Mouse (Mus musculus): ENCODE measurements around the gene Chaf1a.
"Not testable (repeated sequence)": the region's sequence is repeated elsewhere in the genome, so short reads cannot be mapped to it uniquely, and the experiment has no call there.

The Chaf1a gene

GRCm38 (mm10) chr17:56106436-56106835 is 66.2 kb downstream of the Chaf1a start:
- not testable (repeated sequence) for H3K27me3 ChIP-seq (ENCODE audit: control insufficient read depth, insufficient read depth, low read length, poor library complexity, severe bottlenecking); H3K36me3 ChIP-seq (ENCODE audit: control insufficient read depth, insufficient read depth, low read length, poor library complexity, severe bottlenecking); DNase-seq (ENCODE audit: low read depth, low spot score)

DNA sequence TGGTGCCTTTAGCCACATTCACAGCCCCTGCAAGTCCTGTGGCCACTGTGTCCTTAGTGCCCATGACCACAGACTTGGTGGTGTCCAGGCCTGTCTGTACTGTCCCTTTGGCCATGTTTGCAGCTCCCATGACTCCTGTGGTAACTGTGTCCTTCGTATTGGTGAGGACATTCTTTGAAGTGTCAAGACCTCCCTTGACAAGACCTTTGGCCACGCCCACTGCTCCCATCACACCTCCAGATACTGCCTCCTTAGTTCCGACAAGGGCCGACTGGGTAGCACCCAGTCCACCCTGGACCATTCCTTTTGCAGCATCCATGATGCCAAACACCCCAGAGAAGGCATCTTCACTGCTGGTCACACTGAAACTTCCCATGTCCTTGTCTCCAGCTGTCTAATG is 66.7 kb downstream of the Chaf1a start:
- no peaks in the 10 kb centered on the region for H3K27me3 ChIP-seq (ENCODE audit: control insufficient read depth, insufficient read depth, low read length, poor library complexity, severe bottlenecking)
- H3K36me3 ChIP-seq (ENCODE audit: control insufficient read depth, insufficient read depth, low read length, poor library complexity, severe bottlenecking), result no peaks in the 10 kb centered on the region
- no peak for DNase-seq (ENCODE audit: low read depth, low spot score)

- Histone ChIP-seq H3K27me3 (ENCODE audit: control insufficient read depth, insufficient read depth, low read length, poor library complexity, severe bottlenecking) (no peaks in the 10 kb centered on the region), H3K36me3 (ENCODE audit: control insufficient read depth, insufficient read depth, low read length, poor library complexity, severe bottlenecking) (no peaks in the 10 kb centered on the region)
- DNase-seq (ENCODE audit: low read depth, low spot score), result no peak
These were observed 67.5 kb downstream of the Chaf1a start for GRCm38 (mm10) chr17:56107736-56108135.

- Histone ChIP-seq H3K36me3 (ENCODE audit: control insufficient read depth, insufficient read depth, low read length, poor library complexity, severe bottlenecking) (no peaks in the 10 kb centered on the region), H3K27me3 (ENCODE audit: control insufficient read depth, insufficient read depth, low read length, poor library complexity, severe bottlenecking) (no peaks in the 10 kb centered on the region)
- no peak for DNase-seq (ENCODE audit: low read depth, low spot score)
These were observed 68.2 kb downstream of the Chaf1a start for GRCm38 (mm10) chr17:56108334-56109044.

GRCm38 (mm10) chr17:56109219-56110051 is 69.2 kb downstream of the Chaf1a start, which contains the start of gene Plin4:
Gene Plin4 (minus strand): TSS chr17:56109803.
- DNase-seq (ENCODE audit: low read depth, low spot score), result no peak
- Histone ChIP-seq H3K27me3 (ENCODE audit: control insufficient read depth, insufficient read depth, low read length, poor library complexity, severe bottlenecking) (no peaks in the 10 kb centered on the region), H3K36me3 (ENCODE audit: control insufficient read depth, insufficient read depth, low read length, poor library complexity, severe bottlenecking) (no peaks in the 10 kb centered on the region)

DNA sequence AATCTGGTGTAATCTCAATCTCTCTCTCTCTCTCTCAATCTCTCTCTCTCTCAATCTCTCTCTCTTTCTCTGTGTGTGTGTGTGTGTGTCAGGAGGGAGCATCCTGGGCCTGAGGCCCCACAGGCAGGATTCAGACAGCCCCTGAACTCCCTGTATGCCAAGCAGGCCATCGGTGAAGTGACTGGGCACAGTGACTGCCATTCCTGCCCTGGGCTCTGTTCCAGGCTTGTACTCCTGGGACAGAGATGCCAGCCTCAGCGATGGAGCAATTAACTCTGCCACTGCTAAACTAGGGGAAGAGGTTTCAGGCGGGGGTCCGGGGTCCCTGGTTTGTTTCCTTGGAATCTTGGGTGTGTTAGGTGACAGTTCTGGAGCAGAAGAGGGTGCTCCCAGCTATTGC is 70.3 kb downstream of the Chaf1a start:
- Histone ChIP-seq H3K27me3 (ENCODE audit: control insufficient read depth, insufficient read depth, low read length, poor library complexity, severe bottlenecking) (no peaks in the 10 kb centered on the region), H3K36me3 (ENCODE audit: control insufficient read depth, insufficient read depth, low read length, poor library complexity, severe bottlenecking) (no peaks in the 10 kb centered on the region)
- no peak for DNase-seq (ENCODE audit: low read depth, low spot score)

- no peak for DNase-seq (ENCODE audit: low read depth, low spot score)
- H3K27me3 ChIP-seq (ENCODE audit: control insufficient read depth, insufficient read depth, low read length, poor library complexity, severe bottlenecking), result no peaks in the 10 kb centered on the region
- H3K36me3 ChIP-seq (ENCODE audit: control insufficient read depth, insufficient read depth, low read length, poor library complexity, severe bottlenecking), result no peaks in the 10 kb centered on the region
These were observed 70.8 kb downstream of the Chaf1a start for GRCm38 (mm10) chr17:56111021-56111420.

- no peaks in the 10 kb centered on the region for H3K27me3 ChIP-seq (ENCODE audit: control insufficient read depth, insufficient read depth, low read length, poor library complexity, severe bottlenecking)
- DNase-seq (ENCODE audit: low read depth, low spot score), result peak; percentile 84
- H3K36me3 ChIP-seq (ENCODE audit: control insufficient read depth, insufficient read depth, low read length, poor library complexity, severe bottlenecking), result no peaks in the 10 kb centered on the region
These were observed 71.6 kb downstream of the Chaf1a start for GRCm38 (mm10) chr17:56111864-56112263.

GRCm38 (mm10) chr17:56112743-56113142 is 72.5 kb downstream of the Chaf1a start:
- no peak for DNase-seq (ENCODE audit: low read depth, low spot score)
- Histone ChIP-seq H3K36me3 (ENCODE audit: control insufficient read depth, insufficient read depth, low read length, poor library complexity, severe bottlenecking) (no peaks in the 10 kb centered on the region), H3K27me3 (ENCODE audit: control insufficient read depth, insufficient read depth, low read length, poor library complexity, severe bottlenecking) (no peaks in the 10 kb centered on the region)

DNA sequence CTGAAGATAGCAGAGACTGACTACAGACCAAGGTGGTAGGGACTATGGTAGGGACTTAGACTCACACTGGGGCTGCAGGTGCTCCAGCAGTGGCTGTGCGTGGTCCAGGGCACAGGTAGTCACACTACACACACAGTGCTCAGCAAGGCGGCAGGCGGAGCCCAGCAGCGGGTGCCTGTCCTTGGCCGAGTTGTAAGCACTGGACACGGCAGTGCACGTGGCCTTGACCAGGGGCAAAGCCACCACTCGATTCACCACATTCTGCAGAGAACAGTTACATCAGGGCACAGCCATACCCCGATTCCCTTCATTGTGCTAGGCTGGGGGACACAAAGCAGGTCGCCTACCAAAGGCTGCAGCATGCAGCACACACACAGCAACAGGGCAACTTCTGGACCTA is 76.0 kb downstream of the Chaf1a start:
- no peaks in the 10 kb centered on the region for H3K36me3 ChIP-seq (ENCODE audit: control insufficient read depth, insufficient read depth, low read length, poor library complexity, severe bottlenecking)
- no peak for DNase-seq (ENCODE audit: low read depth, low spot score)
- H3K27me3 ChIP-seq (ENCODE audit: control insufficient read depth, insufficient read depth, low read length, poor library complexity, severe bottlenecking), result no peaks in the 10 kb centered on the region

- no peaks in the 10 kb centered on the region for H3K36me3 ChIP-seq (ENCODE audit: control insufficient read depth, insufficient read depth, low read length, poor library complexity, severe bottlenecking)
- H3K27me3 ChIP-seq (ENCODE audit: control insufficient read depth, insufficient read depth, low read length, poor library complexity, severe bottlenecking), result no peaks in the 10 kb centered on the region
- DNase-seq (ENCODE audit: low read depth, low spot score), result no peak
These were observed 77.0 kb downstream of the Chaf1a start, which contains the start of gene Plin5 for GRCm38 (mm10) chr17:56117251-56117710. Gene Plin5 (minus strand): TSS chr17:56117596.

GRCm38 (mm10) chr17:56119431-56119830 is 79.2 kb downstream of the Chaf1a start:
- Histone ChIP-seq H3K36me3 (ENCODE audit: control insufficient read depth, insufficient read depth, low read length, poor library complexity, severe bottlenecking) (no peaks in the 10 kb centered on the region), H3K27me3 (ENCODE audit: control insufficient read depth, insufficient read depth, low read length, poor library complexity, severe bottlenecking) (no peaks in the 10 kb centered on the region)
- no peak for DNase-seq (ENCODE audit: low read depth, low spot score)

DNA sequence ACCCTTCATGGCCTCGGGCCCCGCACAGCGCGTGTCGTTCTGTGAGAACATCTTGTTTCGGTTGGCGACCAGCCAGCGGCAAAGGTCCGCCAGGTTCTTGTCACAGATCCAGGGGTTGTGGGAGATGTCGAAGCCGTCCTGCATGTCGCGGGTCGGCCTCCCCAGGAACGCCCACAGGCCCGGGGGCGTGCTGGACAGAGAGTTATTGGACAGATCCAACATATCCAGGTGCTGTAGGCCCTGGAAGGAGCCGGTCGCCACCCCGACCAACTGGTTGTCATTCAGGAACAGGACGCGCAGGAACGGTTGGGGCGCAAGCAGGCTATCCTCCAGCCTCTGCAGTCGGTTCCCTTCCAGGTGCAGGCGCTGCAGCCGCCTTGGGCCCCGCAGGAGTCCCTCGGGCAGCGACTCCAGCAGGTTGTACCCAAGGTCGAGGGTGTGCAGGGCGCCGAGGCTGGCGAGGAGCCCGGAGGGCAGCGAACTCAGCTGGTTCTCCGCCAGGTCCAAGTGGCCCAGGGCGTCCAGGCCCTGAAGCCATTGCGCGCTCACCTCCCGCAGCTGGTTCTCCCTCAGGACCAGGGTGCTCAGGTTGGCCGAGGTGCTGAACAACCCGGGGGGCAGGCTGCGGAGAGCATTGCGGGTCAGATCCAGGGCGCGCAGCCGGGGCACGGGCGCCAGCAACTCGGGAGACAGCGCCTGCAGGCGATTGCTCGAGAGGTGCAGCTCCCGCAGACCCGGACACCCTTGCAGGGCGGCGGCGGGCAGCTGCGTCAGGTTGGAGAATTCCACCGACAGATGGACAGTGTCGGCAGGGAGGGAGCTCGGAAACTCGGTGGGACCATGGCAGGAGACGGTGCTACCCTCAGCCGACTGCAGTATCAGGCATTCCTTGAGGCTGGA is 80.0 kb downstream of the Chaf1a start:
- Histone ChIP-seq H3K27me3 (ENCODE audit: control insufficient read depth, insufficient read depth, low read length, poor library complexity, severe bottlenecking) (no peaks in the 10 kb centered on the region), H3K36me3 (ENCODE audit: control insufficient read depth, insufficient read depth, low read length, poor library complexity, severe bottlenecking) (no peaks in the 10 kb centered on the region)
- no peak for DNase-seq (ENCODE audit: low read depth, low spot score)

DNA sequence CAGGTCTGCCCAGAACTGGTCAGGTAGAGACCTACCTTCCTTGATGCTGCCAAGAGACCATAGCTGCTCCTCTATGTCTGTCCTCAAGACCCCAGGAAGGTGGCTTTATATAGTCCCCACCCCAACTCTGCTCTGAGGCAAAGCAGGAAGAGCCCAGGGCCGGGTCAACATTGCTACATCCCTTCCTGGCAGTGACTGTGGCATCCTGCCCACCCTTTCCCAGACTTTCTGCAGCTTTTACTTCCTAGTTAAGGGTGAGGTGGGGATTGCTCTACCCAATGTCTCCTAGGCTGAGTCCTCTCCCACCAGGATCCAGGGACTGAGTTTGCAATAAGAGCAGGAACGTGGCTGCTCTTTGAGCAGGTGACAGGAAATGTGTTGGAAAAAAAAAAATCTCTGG is 81.6 kb downstream of the Chaf1a start, which contains the start of gene Lrg1:
Gene Lrg1 (minus strand): TSS at position 176 of the 400 bp plus-strand sequence.
- DNase-seq (ENCODE audit: low read depth, low spot score), result no peak
- H3K27me3 ChIP-seq (ENCODE audit: control insufficient read depth, insufficient read depth, low read length, poor library complexity, severe bottlenecking), result no peaks in the 10 kb centered on the region
- H3K36me3 ChIP-seq (ENCODE audit: control insufficient read depth, insufficient read depth, low read length, poor library complexity, severe bottlenecking), result no peaks in the 10 kb centered on the region
